Mouse (Mus musculus): Measurements from ENCODE around the gene Asic3. TPM values are rescaled to one million over a fixed set of nuclear protein-coding genes. Genes with fewer than 3 reads are reported as not detected.
A peak's percentile ranks its signal among the peaks of the same experiment; 100 is the strongest.

The Asic3 gene
- polyA plus RNA-seq, 1 experiment, result 2.3 TPM

DNA sequence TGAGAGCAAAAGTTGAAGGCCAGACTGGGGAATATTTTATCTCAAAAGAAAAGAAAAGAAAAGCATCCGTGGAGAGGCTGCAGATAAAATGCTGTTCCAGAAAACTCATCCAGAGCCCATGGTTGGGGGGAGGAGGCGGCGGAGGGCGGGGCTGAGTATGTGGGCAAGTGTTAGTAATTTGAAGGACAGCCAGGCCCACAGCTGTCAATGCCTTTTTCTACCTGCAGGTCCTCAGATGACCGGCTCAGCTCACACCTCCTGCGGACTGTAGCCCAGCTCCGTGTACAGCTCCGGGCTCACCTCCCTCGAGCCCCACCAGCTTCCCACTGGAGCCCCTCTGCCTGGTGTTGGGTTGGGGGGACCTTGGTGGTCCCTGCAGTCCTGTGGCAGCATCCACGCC lies 13.5 kb upstream of the Asic3 start:
- no peak for TF ChIP-seq CTCF (IDR thresholded peaks at IDR 0.05; ENCODE audit: borderline replicate concordance, insufficient read depth, low read length)
- TF ChIP-seq POLR2A (IDR thresholded peaks at IDR 0.05; ENCODE audit: low read depth, low read length), result no peak
- Histone ChIP-seq H3K4me1 (ENCODE audit: control insufficient read depth, insufficient read depth, low read length) (no peaks in the 10 kb centered on the region; the same call in 1 of the 2 replicates), H3K27ac (ENCODE audit: insufficient read depth, low read length) (no peak overlapping the region), H3K4me3 (ENCODE audit: insufficient read depth, low read length) (no peak overlapping the region)

GRCm38 (mm10) chr5:24400362-24400761 lies 12.8 kb upstream of the Asic3 start:
- Histone ChIP-seq H3K4me3 (ENCODE audit: insufficient read depth, low read length) (no peak overlapping the region), H3K4me1 (ENCODE audit: control insufficient read depth, insufficient read depth, low read length) (no peaks in the 10 kb centered on the region; the same call in 1 of the 2 replicates), H3K27ac (ENCODE audit: insufficient read depth, low read length) (no peak overlapping the region)
- TF ChIP-seq POLR2A (IDR thresholded peaks at IDR 0.05; ENCODE audit: low read depth, low read length), result no peak
- TF ChIP-seq CTCF (IDR thresholded peaks at IDR 0.05; ENCODE audit: borderline replicate concordance, insufficient read depth, low read length), result no peak

DNA sequence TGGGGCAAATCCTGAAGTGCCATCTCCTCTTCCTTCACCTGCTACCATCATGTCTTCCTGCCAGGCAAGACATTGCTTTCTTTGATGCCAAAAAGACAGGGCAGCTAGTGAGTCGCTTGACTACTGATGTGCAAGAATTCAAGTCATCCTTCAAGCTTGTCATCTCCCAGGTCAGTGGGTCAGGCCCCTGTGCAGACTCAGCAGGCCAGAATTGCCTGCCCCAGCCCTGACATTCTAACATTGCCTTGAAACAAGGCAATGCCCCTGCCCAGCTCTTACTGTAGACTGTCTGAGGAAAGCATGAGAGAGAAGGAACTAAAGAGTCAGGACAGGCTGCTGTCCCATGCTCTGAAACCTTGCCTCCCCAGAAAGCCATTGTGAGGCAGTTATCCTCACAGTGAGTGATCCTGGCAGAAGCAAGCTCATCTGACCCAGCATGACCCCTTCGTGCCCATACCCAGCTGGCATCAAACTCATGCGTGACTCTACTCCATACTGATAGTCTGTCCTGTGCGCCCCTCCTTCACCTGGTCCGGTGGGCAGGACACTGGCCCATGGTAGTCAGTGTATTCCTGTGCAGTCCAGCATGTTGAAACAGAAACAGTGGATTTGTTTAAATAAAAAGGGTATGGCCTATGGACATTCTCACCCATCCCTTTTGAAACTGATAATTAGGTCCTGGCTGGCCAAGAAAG lies 12.1 kb upstream of the Asic3 start:
- Histone ChIP-seq H3K4me1 (ENCODE audit: control insufficient read depth, insufficient read depth, low read length) (no peaks in the 10 kb centered on the region; the same call in 1 of the 2 replicates), H3K4me3 (ENCODE audit: insufficient read depth, low read length) (no peak overlapping the region), H3K27ac (ENCODE audit: insufficient read depth, low read length) (no peak overlapping the region)
- TF ChIP-seq POLR2A (IDR thresholded peaks at IDR 0.05; ENCODE audit: low read depth, low read length) (no peak), CTCF (IDR thresholded peaks at IDR 0.05; ENCODE audit: borderline replicate concordance, insufficient read depth, low read length) (no peak)

DNA sequence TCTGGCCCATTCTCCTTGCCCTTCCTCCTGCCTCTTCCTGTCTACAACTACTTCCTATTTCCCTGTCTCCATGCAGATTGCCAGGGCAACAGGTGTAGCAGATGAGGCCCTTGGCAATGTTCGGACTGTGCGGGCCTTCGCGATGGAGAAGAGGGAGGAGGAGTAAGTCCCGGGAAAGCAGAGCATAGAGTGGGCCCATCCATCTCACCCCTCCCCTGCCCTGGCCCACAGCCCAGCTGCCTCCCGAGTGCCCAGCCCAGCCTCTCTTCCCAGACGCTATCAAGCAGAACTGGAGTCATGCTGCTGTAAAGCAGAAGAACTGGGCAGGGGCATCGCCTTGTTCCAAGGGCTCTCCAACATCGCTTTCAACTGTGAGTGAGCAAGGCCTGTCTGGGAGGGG lies 11.2 kb upstream of the Asic3 start:
- TF ChIP-seq POLR2A (IDR thresholded peaks at IDR 0.05; ENCODE audit: low read depth, low read length), result no peak
- TF ChIP-seq CTCF (IDR thresholded peaks at IDR 0.05; ENCODE audit: borderline replicate concordance, insufficient read depth, low read length), result no peak
- Histone ChIP-seq H3K27ac (ENCODE audit: insufficient read depth, low read length) (no peak overlapping the region), H3K4me3 (ENCODE audit: insufficient read depth, low read length) (no peak overlapping the region), H3K4me1 (ENCODE audit: control insufficient read depth, insufficient read depth, low read length) (no peaks in the 10 kb centered on the region; the same call in 1 of the 2 replicates)

- no peak overlapping the region for H3K4me3 ChIP-seq (ENCODE audit: insufficient read depth, low read length)
- H3K27ac ChIP-seq (ENCODE audit: insufficient read depth, low read length), result peak overlapping the region; percentile 45; the same call in 1 of the 2 replicates
- TF ChIP-seq POLR2A (IDR thresholded peaks at IDR 0.05; ENCODE audit: low read depth, low read length) (no peak), CTCF (IDR thresholded peaks at IDR 0.05; ENCODE audit: borderline replicate concordance, insufficient read depth, low read length) (no peak)
- no peaks in the 10 kb centered on the region; the same call in 1 of the 2 replicates for H3K4me1 ChIP-seq (ENCODE audit: control insufficient read depth, insufficient read depth, low read length)
Measured at GRCm38 (mm10) chr5:24404594-24405360, 8.4 kb upstream of the Asic3 start.

DNA sequence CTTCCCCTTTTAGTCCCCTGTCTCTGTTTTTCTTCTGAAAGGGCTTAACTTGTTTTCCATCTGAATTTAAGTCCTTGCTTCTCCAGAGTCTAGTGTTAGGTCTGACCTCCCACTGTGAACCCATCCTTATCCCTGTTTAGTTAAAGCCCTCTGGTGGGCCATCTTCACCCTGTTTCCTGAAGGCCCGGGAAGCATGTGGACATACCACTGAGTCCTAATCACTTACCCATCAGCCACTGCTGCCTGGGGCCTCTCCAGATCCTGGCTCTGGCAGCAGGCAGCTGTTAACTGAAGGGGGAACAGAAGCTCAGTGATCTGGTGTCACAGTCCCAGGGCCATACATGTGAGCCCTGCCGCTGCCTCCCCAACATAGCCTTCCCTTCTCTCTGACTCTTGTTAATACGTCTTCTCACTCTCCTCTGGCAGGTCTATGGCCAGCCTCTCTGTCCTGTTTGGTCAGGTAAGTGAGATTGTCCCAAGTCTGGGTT lies 7.8 kb upstream of the Asic3 start:
- Histone ChIP-seq H3K4me1 (ENCODE audit: control insufficient read depth, insufficient read depth, low read length) (no peaks in the 10 kb centered on the region; the same call in 1 of the 2 replicates), H3K27ac (ENCODE audit: insufficient read depth, low read length) (peak overlapping the region; percentile 45), H3K4me3 (ENCODE audit: insufficient read depth, low read length) (no peak overlapping the region)
- TF ChIP-seq POLR2A (IDR thresholded peaks at IDR 0.05; ENCODE audit: low read depth, low read length) (no peak), CTCF (IDR thresholded peaks at IDR 0.05; ENCODE audit: borderline replicate concordance, insufficient read depth, low read length) (no peak)

DNA sequence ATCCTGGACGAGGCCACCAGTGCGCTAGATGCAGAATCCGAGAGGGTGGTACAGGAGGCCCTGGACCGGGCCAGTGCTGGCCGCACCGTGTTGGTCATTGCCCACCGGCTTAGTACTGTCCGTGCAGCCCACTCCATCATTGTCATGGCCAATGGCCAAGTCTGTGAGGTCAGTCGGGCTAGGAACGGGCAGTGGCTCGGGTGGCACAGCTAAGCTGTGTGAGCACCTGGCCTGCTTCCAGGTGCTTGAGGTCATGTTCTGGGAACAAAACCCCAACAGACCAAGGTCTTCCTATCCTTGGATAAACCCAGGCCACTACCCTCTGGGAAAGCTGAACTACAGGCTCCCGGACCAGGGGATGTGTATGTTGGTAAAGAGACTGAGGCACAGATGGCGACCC lies 4.5 kb upstream of the Asic3 start:
- Histone ChIP-seq H3K4me1 (ENCODE audit: control insufficient read depth, insufficient read depth, low read length) (no peaks in the 10 kb centered on the region; the same call in 1 of the 2 replicates), H3K4me3 (ENCODE audit: insufficient read depth, low read length) (no peak overlapping the region), H3K27ac (ENCODE audit: insufficient read depth, low read length) (no peak overlapping the region)
- TF ChIP-seq POLR2A (IDR thresholded peaks at IDR 0.05; ENCODE audit: low read depth, low read length), result no peak
- TF ChIP-seq CTCF (IDR thresholded peaks at IDR 0.05; ENCODE audit: borderline replicate concordance, insufficient read depth, low read length), result no peak

DNA sequence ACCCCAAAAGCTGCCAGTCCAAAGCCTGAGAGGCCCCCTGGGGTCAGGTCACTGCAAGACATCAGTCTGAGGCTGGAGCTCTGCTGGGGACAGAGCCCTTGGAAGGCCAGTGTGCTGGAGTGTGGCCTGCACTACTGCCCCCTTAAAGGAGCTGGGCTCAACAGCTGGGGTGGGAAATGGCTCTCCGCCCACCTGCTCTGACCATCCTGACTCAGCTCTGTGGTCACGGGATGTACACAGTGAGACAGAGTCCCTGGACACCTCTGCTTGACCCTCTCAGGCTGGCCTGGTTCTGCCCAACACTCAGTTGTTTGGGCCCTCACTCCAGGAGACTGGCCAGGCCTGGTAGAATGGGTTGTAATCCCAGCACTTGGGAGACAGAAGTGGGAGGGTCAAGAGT lies 3.7 kb upstream of the Asic3 start:
- Histone ChIP-seq H3K4me3 (ENCODE audit: insufficient read depth, low read length) (no peak overlapping the region), H3K4me1 (ENCODE audit: control insufficient read depth, insufficient read depth, low read length) (no peaks in the 10 kb centered on the region; the same call in 1 of the 2 replicates), H3K27ac (ENCODE audit: insufficient read depth, low read length) (no peak overlapping the region)
- TF ChIP-seq POLR2A (IDR thresholded peaks at IDR 0.05; ENCODE audit: low read depth, low read length) (no peak), CTCF (IDR thresholded peaks at IDR 0.05; ENCODE audit: borderline replicate concordance, insufficient read depth, low read length) (no peak)

DNA sequence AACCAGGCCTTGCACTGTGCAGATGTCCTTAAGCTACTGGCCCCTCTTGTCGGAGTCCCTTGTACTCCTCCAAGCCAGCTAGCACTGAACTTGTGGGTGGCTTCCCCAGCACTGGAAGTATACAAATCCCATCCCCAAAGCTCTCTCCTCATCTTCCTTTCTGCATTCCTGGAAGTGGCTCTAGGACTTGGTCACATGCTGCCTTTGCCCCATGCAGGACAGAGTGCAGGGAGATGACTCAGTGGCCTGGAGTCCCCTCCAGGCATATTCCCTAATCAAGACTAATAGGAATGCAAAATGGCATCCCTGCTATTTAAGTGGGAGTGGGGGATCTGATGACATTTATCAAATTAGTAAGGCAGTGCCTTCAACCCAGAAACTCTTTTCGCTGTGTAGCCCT lies 1.1 kb upstream of the Asic3 start:
- Histone ChIP-seq H3K4me1 (ENCODE audit: control insufficient read depth, insufficient read depth, low read length) (no peaks in the 10 kb centered on the region), H3K4me3 (ENCODE audit: insufficient read depth, low read length) (no peak overlapping the region), H3K27ac (ENCODE audit: insufficient read depth, low read length) (no peak overlapping the region)
- TF ChIP-seq CTCF (IDR thresholded peaks at IDR 0.05; ENCODE audit: borderline replicate concordance, insufficient read depth, low read length), result no peak
- TF ChIP-seq POLR2A (IDR thresholded peaks at IDR 0.05; ENCODE audit: low read depth, low read length), result no peak

DNA sequence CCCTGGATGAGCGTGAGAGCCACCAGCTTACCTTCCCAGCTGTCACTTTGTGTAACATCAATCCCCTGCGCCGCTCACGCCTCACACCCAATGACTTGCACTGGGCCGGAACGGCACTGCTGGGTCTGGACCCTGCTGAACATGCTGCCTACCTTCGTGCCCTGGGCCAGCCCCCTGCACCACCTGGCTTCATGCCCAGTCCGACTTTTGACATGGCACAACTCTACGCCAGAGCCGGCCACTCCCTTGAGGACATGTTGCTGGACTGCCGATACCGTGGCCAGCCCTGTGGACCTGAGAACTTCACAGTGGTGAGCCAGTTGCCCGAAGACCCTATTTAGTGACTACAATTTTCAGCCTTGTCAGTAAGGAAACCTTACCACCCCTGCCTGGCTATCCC lies 746 bp downstream of the Asic3 start:
- no peak overlapping the region for H3K4me3 ChIP-seq (ENCODE audit: insufficient read depth, low read length)
- no peak for TF ChIP-seq POLR2A (IDR thresholded peaks at IDR 0.05; ENCODE audit: low read depth, low read length)
- H3K4me1 ChIP-seq (ENCODE audit: control insufficient read depth, insufficient read depth, low read length), result no peaks in the 10 kb centered on the region
- no peak overlapping the region for H3K27ac ChIP-seq (ENCODE audit: insufficient read depth, low read length)

All from embryonic fibroblast, embryonic 13.5 days (primary cell).